Mouse (Mus musculus) hematopoietic stem cell, adult 5-6 weeks (primary cell): ENCODE measurements around the gene Mon1a. TPM values are rescaled to one million over a fixed set of nuclear protein-coding genes. Genes with fewer than 3 reads are reported as not detected.

Experiments
- ATAC-seq, 2 experiments: fragments of 125-278 bp in 1 of 2; replicated peaks in 1 of 2; 2 replicates each; pipeline ENCODE4 v1.8.0; 2016 to 2017; ENCODE audit warnings: inconsistent platforms in 2 of 2, mild to moderate bottlenecking in 2 of 2, moderate number of reproducible peaks in 2 of 2, low read depth in 1 of 2, moderate TSS enrichment in 1 of 2; ENCODE audit not compliant: low FRiP score in 2 of 2, poor library complexity in 2 of 2, severe bottlenecking in 2 of 2, insufficient read depth in 1 of 2, low TSS enrichment in 1 of 2
- total RNA-seq: library from RNA; stranded (forward); fragments of 172-1452, 232-1000 nt; gene quantifications from 2 replicates; pipeline ENCODE4 v1.2.3, GENCODE M21; 2017

Mon1a gene
- total RNA-seq, 1 experiment from 2014 or later = 11.5 TPM

DNA sequence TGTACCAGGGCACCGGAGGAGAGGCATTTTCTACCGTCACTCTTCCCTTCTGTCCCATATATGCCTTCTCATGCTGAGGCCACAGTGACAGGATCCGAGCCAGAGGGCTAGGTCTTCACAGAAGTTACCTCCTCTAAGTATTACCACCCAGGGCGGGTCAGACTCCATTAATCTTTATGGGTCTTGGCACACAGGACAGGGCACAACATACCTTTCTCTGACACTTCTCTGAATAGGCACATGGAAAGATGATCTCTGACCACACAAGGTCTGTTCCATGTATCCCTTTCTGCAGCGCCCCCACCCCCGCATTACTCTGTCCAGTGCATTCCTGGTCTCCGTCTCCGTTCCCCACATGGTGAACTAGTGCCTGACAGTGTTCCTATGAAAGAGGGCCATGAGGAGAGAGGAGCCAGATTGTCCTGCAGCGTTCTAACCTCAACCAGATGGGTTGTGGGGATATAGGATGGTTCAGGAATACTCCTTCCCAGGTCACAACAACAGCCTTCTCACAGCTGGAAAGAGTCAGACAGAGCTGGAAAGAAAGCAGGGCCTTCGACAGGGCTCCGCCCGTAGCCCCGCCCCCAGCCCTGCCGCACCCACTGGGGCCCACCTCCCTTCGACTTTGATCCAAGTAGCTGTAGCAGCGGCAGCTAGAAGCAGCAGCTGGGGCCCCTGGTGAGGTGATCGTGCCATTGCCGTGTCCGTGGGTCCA lies 18.5 kb downstream of the Mon1a start, which contains the start of gene Mst1r:
Mst1r (plus strand) TSS at position 622 of the 715 bp plus-strand sequence.
- peak; percentile 38 to 47; a peak in 2 of 4 replicates for ATAC-seq

DNA sequence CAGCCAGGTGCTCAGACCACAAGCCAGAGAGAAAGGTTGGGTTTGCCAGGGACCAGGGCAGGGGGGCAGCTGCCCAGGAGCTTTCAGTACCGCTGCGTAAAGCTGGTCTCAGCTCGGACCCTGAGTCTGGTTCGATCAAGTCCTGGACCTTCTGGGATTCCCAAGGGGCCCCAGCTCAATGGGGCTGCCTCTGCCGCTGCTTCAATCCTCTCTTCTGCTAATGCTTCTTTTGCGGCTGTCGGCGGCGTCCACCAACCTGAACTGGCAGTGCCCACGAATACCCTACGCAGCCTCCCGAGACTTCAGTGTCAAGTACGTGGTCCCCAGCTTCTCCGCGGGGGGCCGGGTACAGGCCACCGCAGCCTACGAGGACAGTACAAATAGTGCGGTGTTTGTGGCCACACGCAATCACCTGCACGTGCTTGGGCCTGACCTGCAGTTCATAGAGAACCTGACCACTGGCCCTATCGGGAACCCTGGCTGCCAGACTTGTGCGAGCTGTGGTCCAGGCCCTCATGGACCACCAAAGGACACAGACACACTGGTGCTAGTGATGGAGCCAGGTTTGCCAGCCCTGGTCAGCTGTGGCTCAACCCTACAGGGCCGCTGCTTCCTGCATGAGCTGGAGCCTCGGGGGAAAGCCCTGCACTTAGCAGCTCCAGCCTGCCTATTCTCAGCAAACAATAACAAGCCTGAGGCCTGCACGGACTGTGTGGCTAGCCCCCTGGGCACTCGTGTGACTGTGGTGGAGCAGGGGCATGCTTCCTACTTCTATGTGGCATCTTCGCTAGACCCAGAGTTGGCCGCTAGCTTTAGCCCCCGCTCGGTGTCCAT lies 19.2 kb downstream of the Mon1a start:
- no peak for ATAC-seq

DNA sequence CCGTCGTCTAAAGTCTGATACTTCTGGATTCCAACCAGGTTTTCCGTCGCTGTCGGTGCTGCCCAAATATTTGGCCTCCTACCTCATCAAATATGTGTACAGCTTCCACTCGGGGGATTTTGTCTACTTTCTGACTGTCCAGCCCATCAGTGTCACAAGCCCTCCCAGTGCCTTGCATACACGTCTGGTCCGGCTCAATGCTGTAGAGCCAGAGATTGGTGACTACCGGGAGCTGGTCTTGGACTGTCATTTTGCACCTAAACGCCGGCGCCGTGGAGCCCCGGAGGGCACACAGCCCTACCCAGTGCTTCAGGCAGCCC lies 19.8 kb downstream of the Mon1a start:
- no peak for ATAC-seq

- ATAC-seq = no peak
These were observed 20.6 kb downstream of the Mon1a start for GRCm38 (mm10) chr9:107908410-107909158.

GRCm38 (mm10) chr9:107910025-107910769 lies 22.2 kb downstream of the Mon1a start:
- ATAC-seq = no peak

DNA sequence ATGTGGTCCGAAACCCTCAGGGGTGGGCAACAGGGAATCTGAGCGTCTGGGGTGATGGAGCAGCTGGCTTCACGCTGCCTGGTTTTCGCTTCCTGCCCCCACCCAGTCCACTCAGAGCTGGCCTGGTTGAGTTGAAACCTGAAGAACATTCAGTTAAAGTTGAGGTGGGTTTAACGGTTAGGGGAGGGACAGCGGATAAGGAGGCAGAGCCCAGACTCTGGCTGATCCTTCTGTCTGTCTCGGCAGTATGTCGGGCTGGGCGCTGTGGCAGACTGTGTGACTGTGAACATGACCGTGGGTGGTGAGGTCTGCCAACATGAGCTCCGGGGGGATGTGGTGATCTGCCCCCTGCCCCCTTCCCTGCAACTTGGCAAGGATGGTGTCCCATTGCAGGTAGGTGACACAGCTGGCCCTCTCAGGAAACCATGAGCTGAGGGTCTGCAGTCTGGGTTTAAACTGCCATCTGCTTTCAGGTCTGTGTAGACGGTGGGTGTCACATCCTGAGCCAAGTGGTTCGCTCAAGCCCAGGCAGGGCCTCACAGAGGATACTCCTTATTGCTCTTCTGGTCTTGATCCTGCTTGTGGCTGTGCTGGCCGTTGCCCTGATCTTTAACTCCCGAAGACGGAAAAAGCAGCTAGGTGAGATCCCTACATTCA lies 26.9 kb downstream of the Mon1a start:
- no peak for ATAC-seq

GRCm38 (mm10) chr9:107917895-107918608 lies 30.1 kb downstream of the Mon1a start:
- ATAC-seq = no peak

DNA sequence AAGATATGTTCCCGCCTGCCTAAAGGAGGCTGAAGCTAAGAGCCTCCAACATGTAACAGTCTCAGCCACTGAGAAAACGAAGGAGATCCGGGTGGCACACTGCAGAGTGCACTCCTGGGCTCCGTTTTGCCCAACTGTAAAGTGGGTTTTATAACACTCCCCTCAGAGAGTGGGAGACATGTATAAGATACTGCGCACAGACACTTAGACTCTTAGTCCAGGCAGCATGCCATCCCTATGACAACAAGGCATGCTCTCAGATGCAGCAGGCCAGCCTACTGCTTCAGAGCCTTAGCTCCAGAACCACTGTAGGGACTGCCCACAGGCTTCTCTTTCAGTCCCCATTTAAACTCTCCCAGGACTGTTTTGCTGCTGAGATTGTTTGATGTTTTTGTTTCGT lies 30.9 kb downstream of the Mon1a start:
- no peak for ATAC-seq

- ATAC-seq = no peak
These were observed 31.5 kb downstream of the Mon1a start for GRCm38 (mm10) chr9:107919441-107919840.

DNA sequence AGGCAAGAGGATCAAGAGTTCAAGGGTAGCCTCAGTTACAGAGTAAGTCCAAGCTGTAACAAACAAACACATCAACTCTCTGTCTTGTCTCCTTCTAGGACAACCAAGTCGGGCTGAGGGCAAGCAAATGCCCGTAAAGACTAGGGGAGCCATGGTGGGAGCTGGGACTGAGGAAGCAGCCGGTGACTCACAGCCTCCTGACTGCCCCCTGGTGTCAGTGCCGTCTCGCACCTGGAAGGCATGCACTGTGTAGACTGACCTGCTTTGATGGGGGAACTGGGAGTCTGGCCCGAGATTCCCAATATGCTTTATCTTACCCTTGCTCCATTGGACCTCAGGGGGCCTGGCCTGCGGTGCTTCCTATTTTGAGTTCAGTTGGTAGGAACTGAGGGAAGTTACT lies 35.1 kb downstream of the Mon1a start:
- ATAC-seq = peak; percentile 43 to 61; a peak in 2 of 4 replicates

GRCm38 (mm10) chr9:107923956-107924355 lies 36.0 kb downstream of the Mon1a start:
- ATAC-seq = peak; percentile 65 to 74

DNA sequence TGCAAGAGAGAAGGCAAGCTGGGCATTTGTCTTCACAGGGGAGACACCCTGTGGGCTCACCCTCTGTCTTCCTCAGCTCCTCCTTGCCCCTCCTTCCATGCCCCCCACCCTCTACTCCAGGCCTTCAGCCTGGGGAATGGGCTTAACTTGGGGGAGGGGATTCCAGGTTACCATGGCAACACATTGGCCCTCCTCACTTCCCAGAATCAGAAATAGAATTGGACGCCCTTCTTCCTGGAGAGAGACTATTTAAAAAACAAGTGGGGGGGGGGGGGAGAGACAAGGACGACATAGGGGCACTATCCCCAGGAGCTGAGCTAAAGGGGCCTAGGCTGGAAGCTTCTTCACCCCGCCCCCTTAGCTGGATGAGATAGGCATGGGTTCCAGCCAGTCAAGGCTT lies 37.3 kb downstream of the Mon1a start:
- no peak for ATAC-seq

- ATAC-seq = no peak
These were observed 39.0 kb downstream of the Mon1a start for GRCm38 (mm10) chr9:107926920-107927420.

GRCm38 (mm10) chr9:107927749-107928148 lies 39.8 kb downstream of the Mon1a start:
- no peak for ATAC-seq

DNA sequence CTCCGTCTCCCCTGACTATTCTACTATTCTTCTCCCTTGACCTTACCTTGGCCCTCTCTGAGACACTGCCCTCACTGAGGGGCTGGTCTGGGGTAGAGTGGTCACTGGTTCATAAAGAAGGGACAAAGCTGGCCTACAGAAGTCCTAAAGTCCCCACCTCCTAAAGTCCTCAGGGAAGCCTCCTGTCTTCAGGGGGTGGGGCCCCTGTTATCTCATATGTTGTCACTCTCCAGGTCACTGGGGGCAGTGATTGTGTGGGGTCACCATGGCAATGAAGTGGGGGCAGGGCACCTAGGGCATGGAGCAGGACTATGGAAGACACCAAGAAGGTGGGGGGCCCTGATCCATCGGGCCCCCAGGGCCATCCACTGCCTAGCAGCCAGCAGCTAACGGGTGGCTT lies 40.2 kb downstream of the Mon1a start, which contains the start of gene Actl11:
Actl11 (plus strand) TSS at position 301 of the 400 bp plus-strand sequence.
- ATAC-seq = no peak

DNA sequence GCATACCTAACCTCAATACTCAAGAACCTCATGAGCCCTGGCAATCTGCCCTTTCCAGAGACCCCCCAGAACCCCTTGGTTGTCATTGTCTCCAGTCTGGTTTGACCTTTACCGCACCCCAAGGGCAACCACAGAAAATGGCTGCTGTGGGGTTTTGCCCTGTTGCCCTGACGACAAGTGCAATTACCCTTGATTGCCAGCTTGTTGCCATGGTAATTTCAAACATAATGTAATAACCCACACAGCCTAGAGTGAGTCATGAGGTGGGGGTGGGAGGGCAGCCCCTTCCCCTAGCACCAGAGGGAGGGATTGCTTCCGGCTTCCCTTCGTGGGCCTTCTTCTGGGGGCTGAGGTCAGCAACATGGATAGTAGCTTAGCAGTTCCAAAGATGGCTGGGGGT lies 44.3 kb downstream of the Mon1a start:
- no peak for ATAC-seq
